Mouse (Mus musculus) cerebellum, adult 2 months (tissue): ENCODE results near the gene Xylt2. TPM values are rescaled to one million over a fixed set of nuclear protein-coding genes. Genes with fewer than 3 reads are reported as not detected.
A peak's percentile ranks its signal among the peaks of the same experiment; 100 is the strongest.

Experiments used
- DNase-seq, 2 experiments: peaks; one replicate each; pipeline ENCODE4 v3.0.0; 2021
- H3K27ac ChIP-seq: fragments of 200-500 bp; 2 replicates; pipeline ENCODE4 v1.5.1; 2012; ENCODE audit warnings: low read length, control low read depth, inconsistent platforms; ENCODE audit not compliant: insufficient read depth
- H3K27me3 ChIP-seq: fragments of 200-500 bp; 2 replicates; pipeline ENCODE4 v1.6.1; 2012; ENCODE audit warnings: inconsistent platforms, mild to moderate bottlenecking, low read length, moderate library complexity; ENCODE audit not compliant: control insufficient read depth, insufficient read depth
- H3K4me1 ChIP-seq: fragments of 200-500 bp; 2 replicates; pipeline ENCODE4 v1.6.1; 2011; ENCODE audit warnings: low read length; ENCODE audit not compliant: control insufficient read depth, insufficient read depth
- H3K4me3 ChIP-seq: fragments of 200-500 bp; replicated peaks from 2 replicates; pipeline ENCODE3; 2011; ENCODE audit warnings: mild to moderate bottlenecking, low read depth, low read length, control low read depth; ENCODE audit not compliant: insufficient read depth
- CTCF ChIP-seq: fragments of 200-500 bp; IDR thresholded peaks from 2 replicates; pipeline ENCODE4 v1.5.1; 2011; ENCODE audit warnings: low read depth, mild to moderate bottlenecking, control low read depth, low read length, moderate library complexity, borderline replicate concordance; ENCODE audit not compliant: insufficient read depth
- POLR2A ChIP-seq: fragments of 200-500 bp; IDR thresholded peaks from 2 replicates; pipeline ENCODE4 v1.6.1; 2011; ENCODE audit warnings: low read length, control low read depth, borderline replicate concordance; ENCODE audit not compliant: insufficient read depth
- WGBS: fragments of 180-500 bp; shearing (Covaris S2); methylation state at CpG from one replicate; pipeline ENCODE4 v1.1.7; 2018; 5-methylcytosine and 5-hydroxymethylcytosine counted together
- polyA plus RNA-seq: library from polyadenylated mRNA; depleted of rRNA; stranded (reverse); fragments of >200 nt; gene quantifications from 2 replicates; pipeline ENCODE4 v1.2.3, GENCODE M21; 2012

Gene Xylt2
- polyA plus RNA-seq, 1 experiment = 30.7 TPM

- Histone ChIP-seq H3K27me3 (no peaks in the 10 kb centered on the region), H3K4me1 (peaks cover 9% of the 10 kb centered on the region), H3K4me3 (no peak overlapping the region), H3K27ac (no peak overlapping the region)
- WGBS = 86% methylated on average over 5 of the region's 5 CpGs
- no peak for DNase-seq
- TF ChIP-seq CTCF = no peak
- no peak for TF ChIP-seq POLR2A
Observed at GRCm38 (mm10) chr11:94634431-94634830, 42.9 kb downstream of the Xylt2 start.

- Histone ChIP-seq H3K27me3 (no peaks in the 10 kb centered on the region), H3K4me3 (no peak overlapping the region), H3K4me1 (peaks cover 9% of the 10 kb centered on the region), H3K27ac (no peak overlapping the region)
- WGBS = 87% methylated on average over 8 of the region's 8 CpGs
- DNase-seq = no peak
- TF ChIP-seq CTCF (no peak), POLR2A (no peak)
Observed at GRCm38 (mm10) chr11:94632988-94633387, 44.3 kb downstream of the Xylt2 start.

GRCm38 (mm10) chr11:94631969-94632368, 45.3 kb downstream of the Xylt2 start:
- Histone ChIP-seq H3K27ac (no peak overlapping the region), H3K4me1 (peaks cover 9% of the 10 kb centered on the region), H3K27me3 (no peaks in the 10 kb centered on the region), H3K4me3 (no peak overlapping the region)
- TF ChIP-seq POLR2A (no peak), CTCF (no peak)
- 92% methylated on average over 5 of the region's 5 CpGs for WGBS
- no peak for DNase-seq

GRCm38 (mm10) chr11:94630199-94631011, 46.9 kb downstream of the Xylt2 start:
- Histone ChIP-seq H3K4me1 (peaks cover 9% of the 10 kb centered on the region), H3K4me3 (peak overlapping the region; percentile 90), H3K27me3 (no peaks in the 10 kb centered on the region), H3K27ac (no peak overlapping the region)
- WGBS = 4% methylated on average over 26 of the region's 26 CpGs
- TF ChIP-seq CTCF = no peak
- DNase-seq = peak; percentile 25 to 42

GRCm38 (mm10) chr11:94629884-94630198, 47.5 kb downstream of the Xylt2 start:
- 1% methylated on average over 28 of the region's 28 CpGs for WGBS
- no peak for TF ChIP-seq POLR2A
- no peak for TF ChIP-seq CTCF
- DNase-seq = no peak
- Histone ChIP-seq H3K27me3 (no peaks in the 10 kb centered on the region), H3K4me1 (peaks cover 9% of the 10 kb centered on the region), H3K27ac (no peak overlapping the region), H3K4me3 (peak overlapping the region; percentile 90)

- H3K4me1 ChIP-seq = peaks cover 9% of the 10 kb centered on the region
- H3K4me3 ChIP-seq = peak within 1 kb of the TSS; percentile 90
- DNase-seq = peak; percentile 90 to 94
- H3K27ac ChIP-seq = no peak within 1 kb of the TSS
- TF ChIP-seq POLR2A (peak; percentile 62), CTCF (peak; percentile 90)
- no peaks in the 10 kb centered on the region for H3K27me3 ChIP-seq
- WGBS = 7% methylated on average over 41 of the region's 41 CpGs
Observed at GRCm38 (mm10) chr11:94629199-94629883, 48.0 kb downstream of the Xylt2 start, which contains the start of gene Lrrc59. Lrrc59 (plus strand) TSS chr11:94629767.

GRCm38 (mm10) chr11:94622162-94622561, 55.2 kb downstream of the Xylt2 start:
- H3K27ac ChIP-seq = no peak overlapping the region
- no peak overlapping the region for H3K4me3 ChIP-seq
- TF ChIP-seq CTCF (no peak), POLR2A (no peak)
- no peak for DNase-seq
- 47% methylated on average over 2 of the region's 2 CpGs for WGBS
- no peaks in the 10 kb centered on the region for H3K4me1 ChIP-seq
- H3K27me3 ChIP-seq = no peaks in the 10 kb centered on the region

- no peaks in the 10 kb centered on the region for H3K27me3 ChIP-seq
- TF ChIP-seq CTCF (no peak), POLR2A (no peak)
- no peak overlapping the region for H3K27ac ChIP-seq
- no peak for DNase-seq
- no peaks in the 10 kb centered on the region for H3K4me1 ChIP-seq
- no peak overlapping the region for H3K4me3 ChIP-seq
Observed at GRCm38 (mm10) chr11:94621458-94621852, 55.9 kb downstream of the Xylt2 start.
